Mouse (Mus musculus) heart, postnatal 10 days (tissue): Measurements from ENCODE around the gene Cacnb4. TPM values are rescaled to one million over a fixed set of nuclear protein-coding genes. Genes with fewer than 3 reads are reported as not detected.
A peak's percentile ranks its signal among the peaks of the same experiment; 100 is the strongest.

Experiments
- DNase-seq, 2 experiments: peaks; one replicate each; pipeline ENCODE4 v3.0.0; 2021
- intact Hi-C: fragments of 180-260 bp; cut with DNase I; formaldehyde crosslinking; loops from one replicate; pipeline ENCODE4 v1.15.1; 2025
- total RNA-seq, 2 experiments: library from RNA; stranded (reverse); gene quantifications; 2 replicates each; pipeline ENCODE4 v1.2.3; 2021

Cacnb4 gene
- total RNA-seq, result under 1 TPM; 0.74 to 0.96 TPM

GRCm38 (mm10) chr2:52676023-52676912 lies at the start of gene Cacnb4:
TSS of gene Cacnb4 (minus strand) at chr2:52676831.
- intact Hi-C loops, result loop anchor here (5.0 kb wide), 1 partner anchor 39 kb away; no protein-coding TSS in a partner anchor
- peak; percentile 28 to 33 for DNase-seq

- intact Hi-C loops, result no loop called here
- DNase-seq, result no peak
These were observed 43.8 kb upstream of the Cacnb4 start for GRCm38 (mm10) chr2:52720231-52721025.

GRCm38 (mm10) chr2:52717076-52717475 lies 40.4 kb upstream of the Cacnb4 start:
- DNase-seq, result peak; percentile 12 to 17

GRCm38 (mm10) chr2:52715538-52715937 lies 38.9 kb upstream of the Cacnb4 start:
- DNase-seq, result no peak
- intact Hi-C loops, result no loop called here

More at GRCm38 (mm10) chr2:52717076-52717475, 40.4 kb upstream of the Cacnb4 start:
- intact Hi-C loops, result no loop called here

GRCm38 (mm10) chr2:52714111-52714510 lies 37.5 kb upstream of the Cacnb4 start:
- no peak for DNase-seq
- intact Hi-C loops, result no loop called here

- intact Hi-C loops, result no loop called here
- DNase-seq, result no peak
These were observed 34.2 kb upstream of the Cacnb4 start for GRCm38 (mm10) chr2:52710804-52711203.

GRCm38 (mm10) chr2:52709417-52709816 lies 32.8 kb upstream of the Cacnb4 start:
- DNase-seq, result no peak
- intact Hi-C loops, result no loop called here

- DNase-seq, result no peak
- intact Hi-C loops, result no loop called here
These were observed 24.9 kb upstream of the Cacnb4 start for GRCm38 (mm10) chr2:52701368-52702036.

- DNase-seq, result no peak
- intact Hi-C loops, result no loop called here
These were observed 23.7 kb upstream of the Cacnb4 start for GRCm38 (mm10) chr2:52700352-52700751.

GRCm38 (mm10) chr2:52694604-52695003 lies 18.0 kb upstream of the Cacnb4 start:
- no peak for DNase-seq
- intact Hi-C loops, result no loop called here

- DNase-seq, result no peak
- intact Hi-C loops, result no loop called here
These were observed 15.1 kb upstream of the Cacnb4 start for GRCm38 (mm10) chr2:52691745-52692144.

GRCm38 (mm10) chr2:52686601-52687000 lies 10.0 kb upstream of the Cacnb4 start:
- intact Hi-C loops, result no loop called here
- DNase-seq, result no peak

- intact Hi-C loops, result loop anchor here (5.0 kb wide), 1 partner anchor 40 kb away; no protein-coding TSS in a partner anchor
- DNase-seq, result no peak
These were observed 958 bp upstream of the Cacnb4 start for GRCm38 (mm10) chr2:52677589-52677988.

GRCm38 (mm10) chr2:52676913-52677303 lies 277 bp upstream of the Cacnb4 start:
- peak in 1 of 2 experiments; percentile 7 for DNase-seq
- intact Hi-C loops, result loop anchor here (5.0 kb wide), 1 partner anchor 40 kb away; no protein-coding TSS in a partner anchor

- peak; percentile 8 to 10 for DNase-seq
- intact Hi-C loops, result loop anchor here (5.0 kb wide), 1 partner anchor 38 kb away; no protein-coding TSS in a partner anchor
These were observed 1.2 kb downstream of the Cacnb4 start for GRCm38 (mm10) chr2:52675278-52675987.

- peak; percentile 23 to 24 for DNase-seq
- intact Hi-C loops, result loop anchor here (5.0 kb wide), 1 partner anchor 38 kb away; no protein-coding TSS in a partner anchor
These were observed 1.7 kb downstream of the Cacnb4 start for GRCm38 (mm10) chr2:52674886-52675277.

GRCm38 (mm10) chr2:52673172-52673571 lies 3.5 kb downstream of the Cacnb4 start:
- intact Hi-C loops, result no loop called here
- DNase-seq, result no peak

- intact Hi-C loops, result no loop called here
- DNase-seq, result no peak
These were observed 5.9 kb downstream of the Cacnb4 start for GRCm38 (mm10) chr2:52670733-52671132.

- no peak for DNase-seq
- intact Hi-C loops, result no loop called here
These were observed 8.2 kb downstream of the Cacnb4 start for GRCm38 (mm10) chr2:52668480-52668879.

- intact Hi-C loops, result no loop called here
These were observed 19.9 kb downstream of the Cacnb4 start for GRCm38 (mm10) chr2:52656722-52657121.

More at GRCm38 (mm10) chr2:52656722-52657121, 19.9 kb downstream of the Cacnb4 start:
- DNase-seq, result no peak
